Mouse (Mus musculus) midbrain, embryonic 13.5 days (tissue): ENCODE data around the gene Rnf126. TPM values are rescaled to one million over a fixed set of nuclear protein-coding genes. Genes with fewer than 3 reads are reported as not detected.
A peak's percentile ranks its signal among the peaks of the same experiment; 100 is the strongest.

Experiments used
- ATAC-seq: fragments of 200-750 bp; cut with Nextera tagmentation; 2 replicates; pipeline ENCODE4 v1.8.0; 2017; ENCODE audit warnings: mild to moderate bottlenecking, moderate TSS enrichment, moderate library complexity
- H3K27ac ChIP-seq: fragments of 300-500 bp; sonication (generic); 2 replicates; pipeline ENCODE4 v1.5.1; 2015; ENCODE audit warnings: inconsistent platforms, mild to moderate bottlenecking, moderate library complexity
- H3K27me3 ChIP-seq: fragments of 300-500 bp; sonication (generic); 2 replicates; pipeline ENCODE4 v1.6.1; 2015; ENCODE audit warnings: mild to moderate bottlenecking, inconsistent platforms
- H3K36me3 ChIP-seq: fragments of 300-500 bp; sonication (generic); 2 replicates; pipeline ENCODE4 v1.6.1; 2015; ENCODE audit warnings: mild to moderate bottlenecking, inconsistent platforms
- H3K4me1 ChIP-seq: fragments of 300-500 bp; sonication (generic); replicated peaks from 2 replicates; pipeline ENCODE4 v1.6.1; 2015; ENCODE audit warnings: inconsistent platforms
- H3K4me2 ChIP-seq: fragments of 300-500 bp; sonication (generic); replicated peaks from 2 replicates; pipeline ENCODE4 v1.6.1; 2015; ENCODE audit warnings: moderate library complexity, mild to moderate bottlenecking, inconsistent platforms
- H3K4me3 ChIP-seq: fragments of 300-500 bp; sonication (generic); replicated peaks from 2 replicates; pipeline ENCODE4 v1.5.1; 2015; ENCODE audit warnings: mild to moderate bottlenecking, inconsistent platforms
- H3K9ac ChIP-seq: fragments of 300-500 bp; sonication (generic); replicated peaks from 2 replicates; pipeline ENCODE4 v1.6.1; 2015; ENCODE audit warnings: mild to moderate bottlenecking, inconsistent platforms
- H3K9me3 ChIP-seq: fragments of 300-500 bp; sonication (generic); 2 replicates; pipeline ENCODE4 v1.6.1; 2016; ENCODE audit warnings: mild to moderate bottlenecking, inconsistent platforms
- WGBS: fragments of 180-500 bp; shearing (Covaris S2); methylation state at CpG from one replicate; pipeline ENCODE4 v1.1.7; 2015; 5-methylcytosine and 5-hydroxymethylcytosine counted together
- polyA plus RNA-seq: library from polyadenylated mRNA; unstranded; fragments of >200 nt; fragmentation: Nextera tagmentation; extraction: Ambion mirVana; gene quantifications from 2 replicates; pipeline ENCODE4 v1.2.1, GENCODE M21; 2015

Rnf126 gene
- polyA plus RNA-seq, 1 experiment from 2014 or later = 82.3 TPM

- Histone ChIP-seq H3K4me2 (no peak overlapping the region), H3K9me3 (0 out of 2 replicates have a peak, but pooled peaks cover 4% of the 10 kb centered on the region), H3K4me1 (peaks cover 22% of the 10 kb centered on the region), H3K4me3 (no peak overlapping the region), H3K27ac (no peak overlapping the region), H3K9ac (no peak overlapping the region), H3K27me3 (peaks cover 38% of the 10 kb centered on the region), H3K36me3 (no peaks in the 10 kb centered on the region)
- 69% methylated on average over 5 of the region's 5 CpGs for WGBS
- ATAC-seq = no peak
Observed at GRCm38 (mm10) chr10:79774486-79775279, 7.9 kb upstream of the Rnf126 start.

DNA sequence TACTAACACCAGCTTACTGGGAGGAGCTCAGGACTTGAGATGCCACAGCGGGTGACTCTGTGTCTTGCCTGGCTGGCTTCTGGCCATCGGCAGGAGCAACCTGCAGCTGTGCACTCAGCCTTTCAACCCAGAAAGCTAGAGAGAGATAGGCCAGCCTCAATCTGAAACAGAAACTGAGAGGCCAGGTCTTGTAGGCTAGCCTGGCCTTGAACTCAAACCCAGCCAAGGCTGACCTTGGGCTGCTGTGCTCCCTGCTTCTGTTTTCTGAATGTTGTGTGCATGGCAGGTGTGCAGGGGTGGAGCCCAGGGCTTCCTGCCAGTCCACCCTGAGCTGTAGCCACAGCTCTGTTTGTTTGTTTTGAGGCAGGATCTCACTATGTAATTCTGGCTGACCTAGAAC lies 6.5 kb upstream of the Rnf126 start:
- H3K4me2 ChIP-seq = no peak overlapping the region
- whole genome bisulfite sequencing = 92% methylated on average over 2 of the region's 2 CpGs
- H3K4me3 ChIP-seq = no peak overlapping the region
- H3K9ac ChIP-seq = no peak overlapping the region
- H3K27ac ChIP-seq = no peak overlapping the region
- ATAC-seq = no peak
- peaks cover 19% of the 10 kb centered on the region for H3K4me1 ChIP-seq
- H3K36me3 ChIP-seq = no peaks in the 10 kb centered on the region
- 0 out of 2 replicates have a peak, but pooled peaks cover 4% of the 10 kb centered on the region for H3K9me3 ChIP-seq
- peaks cover 24% of the 10 kb centered on the region for H3K27me3 ChIP-seq

- Histone ChIP-seq H3K36me3 (no peaks in the 10 kb centered on the region), H3K4me2 (no peak overlapping the region), H3K27ac (no peak overlapping the region), H3K4me3 (no peak overlapping the region), H3K9ac (no peak overlapping the region), H3K4me1 (peaks cover 20% of the 10 kb centered on the region), H3K27me3 (peaks cover 15% of the 10 kb centered on the region), H3K9me3 (0 out of 2 replicates have a peak, but pooled peaks cover 4% of the 10 kb centered on the region)
- no peak for ATAC-seq
- WGBS = 91% methylated on average over 3 of the region's 3 CpGs
Observed at GRCm38 (mm10) chr10:79772320-79772719, 5.6 kb upstream of the Rnf126 start.

DNA sequence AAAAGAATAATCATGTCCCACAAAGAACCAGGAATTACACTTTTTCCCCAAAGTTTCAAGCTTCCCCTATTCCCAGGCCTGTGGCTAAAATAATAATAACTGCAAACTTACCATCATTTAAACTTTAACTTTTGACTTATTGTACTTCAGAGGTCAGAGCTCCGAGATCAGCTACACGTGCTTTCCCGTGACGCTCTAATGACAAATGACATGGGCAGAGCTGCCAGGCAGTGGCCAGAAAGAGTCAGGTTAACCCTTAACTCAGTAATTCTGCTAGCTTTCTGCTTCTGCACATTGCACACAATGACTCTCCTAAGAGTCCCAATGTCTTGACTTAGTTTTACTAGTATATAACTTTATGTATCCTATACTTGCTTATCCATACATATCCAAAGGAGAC lies 2.6 kb upstream of the Rnf126 start:
- 0 out of 2 replicates have a peak, but pooled peaks cover 2% of the 10 kb centered on the region for H3K9me3 ChIP-seq
- ATAC-seq = no peak
- H3K9ac ChIP-seq = no peak overlapping the region
- WGBS = 67% methylated on average over 4 of the region's 4 CpGs
- peaks cover 34% of the 10 kb centered on the region for H3K4me1 ChIP-seq
- H3K27ac ChIP-seq = no peak overlapping the region
- no peak overlapping the region for H3K4me3 ChIP-seq
- H3K4me2 ChIP-seq = no peak overlapping the region
- no peaks in the 10 kb centered on the region for H3K36me3 ChIP-seq
- no peaks in the 10 kb centered on the region for H3K27me3 ChIP-seq

DNA sequence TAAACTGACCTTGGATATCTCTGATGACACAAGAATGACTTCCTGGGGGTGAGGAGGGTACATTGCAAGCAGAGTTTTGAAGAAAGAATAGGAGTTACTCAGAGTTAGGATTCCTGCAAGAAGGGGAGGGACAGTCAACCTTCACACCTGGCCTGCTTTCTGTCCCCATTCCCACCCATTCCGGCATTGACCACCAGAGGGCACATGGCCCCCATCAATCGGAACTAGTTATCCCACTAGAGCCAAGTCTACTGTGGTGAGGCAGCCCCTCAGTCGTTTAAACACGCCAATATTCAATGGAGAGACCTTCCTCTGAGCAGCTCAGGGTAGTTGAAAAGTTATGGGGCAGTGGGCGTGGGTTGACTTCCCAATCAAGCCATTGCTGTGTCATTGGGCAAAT lies 1.6 kb upstream of the Rnf126 start:
- Histone ChIP-seq H3K4me1 (peaks cover 44% of the 10 kb centered on the region), H3K4me3 (no peak overlapping the region), H3K36me3 (no peaks in the 10 kb centered on the region), H3K9me3 (0 out of 2 replicates have a peak, but pooled peaks cover 2% of the 10 kb centered on the region), H3K9ac (no peak overlapping the region), H3K4me2 (peak overlapping the region; percentile 97), H3K27me3 (no peaks in the 10 kb centered on the region), H3K27ac (no peak overlapping the region)
- WGBS = 0% methylated on average over 5 of the region's 5 CpGs
- ATAC-seq = no peak

GRCm38 (mm10) chr10:79767372-79768244 lies 856 bp upstream of the Rnf126 start:
- H3K4me1 ChIP-seq = peaks cover 44% of the 10 kb centered on the region
- peak overlapping the region; percentile 59 for H3K9ac ChIP-seq
- peak overlapping the region; percentile 98 for H3K4me3 ChIP-seq
- H3K4me2 ChIP-seq = peak overlapping the region; percentile 97
- ATAC-seq = peak; percentile 84
- peak overlapping the region; percentile 93 for H3K27ac ChIP-seq
- H3K36me3 ChIP-seq = peaks cover under 1% of the 10 kb centered on the region; the same call in 1 of the 2 replicates
- H3K27me3 ChIP-seq = no peaks in the 10 kb centered on the region
- H3K9me3 ChIP-seq = 0 out of 2 replicates have a peak, but pooled peaks cover 2% of the 10 kb centered on the region
- 11% methylated on average over 40 of the region's 40 CpGs for WGBS

DNA sequence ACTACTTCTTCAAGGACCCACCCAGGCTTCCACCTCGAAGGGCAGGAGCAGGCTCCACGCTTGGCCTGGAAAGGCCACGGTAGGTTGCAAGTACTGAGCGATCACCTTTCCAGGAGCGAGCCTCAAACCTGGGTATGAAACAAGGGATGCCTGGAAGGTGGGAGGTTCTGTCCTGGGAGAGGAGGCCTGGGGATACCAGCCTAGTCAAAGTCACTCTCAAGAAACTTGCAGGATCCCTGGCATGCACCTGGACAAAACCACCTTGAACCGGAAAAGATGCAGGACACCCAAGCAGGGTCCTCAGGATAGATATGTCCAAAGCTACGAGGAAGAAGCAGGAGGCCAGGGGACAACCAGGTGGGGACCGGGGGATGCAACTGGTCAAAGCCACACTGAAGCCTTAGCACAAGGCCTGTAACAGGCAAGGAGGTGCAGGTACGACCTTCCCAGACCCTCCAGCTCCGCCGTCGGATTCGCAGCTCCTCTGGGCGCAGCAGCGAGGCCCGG lies 698 bp downstream of the Rnf126 start:
- Histone ChIP-seq H3K9me3 (no peaks in the 10 kb centered on the region), H3K9ac (peak overlapping the region; percentile 97), H3K4me2 (peak overlapping the region; percentile 97), H3K4me1 (peaks cover 44% of the 10 kb centered on the region), H3K27me3 (no peaks in the 10 kb centered on the region), H3K4me3 (peak overlapping the region; percentile 98), H3K27ac (peak overlapping the region; percentile 93), H3K36me3 (peaks cover 16% of the 10 kb centered on the region)
- WGBS = 10% methylated on average over 16 of the region's 16 CpGs
- no peak for ATAC-seq

DNA sequence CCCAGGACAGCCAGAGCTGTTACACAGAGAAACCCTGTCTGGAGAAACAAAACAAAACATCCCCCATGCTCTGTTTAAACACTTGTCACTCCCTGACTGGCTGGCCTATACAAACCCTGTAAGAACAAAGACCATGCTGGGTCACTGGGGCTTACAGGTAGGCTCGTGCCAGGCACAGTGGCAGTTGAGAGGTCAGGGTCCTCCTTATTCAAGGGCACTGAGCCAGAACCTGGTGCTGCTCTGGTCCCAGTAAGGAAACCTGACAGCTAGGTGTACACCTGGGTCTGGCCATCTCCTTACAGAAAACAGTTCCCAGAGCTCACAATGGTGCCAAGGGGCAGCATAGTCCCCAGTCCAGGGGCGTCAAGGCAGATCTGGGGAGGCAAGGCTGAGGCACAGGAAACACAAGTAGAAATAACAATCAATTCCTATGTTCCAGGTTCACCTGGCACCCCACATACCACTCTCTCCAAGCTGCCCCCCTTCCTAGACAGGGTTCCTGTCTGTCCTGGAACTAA lies 1.5 kb downstream of the Rnf126 start:
- 60% methylated on average over 2 of the region's 2 CpGs for WGBS

DNA sequence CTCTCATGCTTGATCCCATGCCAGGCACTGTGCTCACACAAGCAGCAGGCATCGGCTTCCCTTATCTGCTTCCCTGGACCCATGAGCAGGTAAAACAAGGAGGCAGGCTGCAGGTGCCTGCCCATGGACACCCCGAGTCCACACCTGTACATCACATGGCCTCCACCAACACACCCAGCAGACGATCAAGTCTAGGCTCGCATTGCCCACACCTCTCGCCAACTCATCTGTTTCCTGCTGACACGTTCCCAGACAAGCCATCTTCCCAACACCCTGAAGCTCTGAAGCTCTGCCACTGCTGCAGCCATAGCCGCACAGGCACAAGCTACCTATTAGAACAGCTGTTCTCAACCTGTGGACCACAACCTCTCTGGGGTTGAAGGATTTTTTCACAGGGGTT lies 2.5 kb downstream of the Rnf126 start:
- no peak overlapping the region for H3K27ac ChIP-seq
- H3K9ac ChIP-seq = peak overlapping the region; percentile 20; the same call in 1 of the 2 replicates
- H3K9me3 ChIP-seq = no peaks in the 10 kb centered on the region
- peaks cover 44% of the 10 kb centered on the region for H3K4me1 ChIP-seq
- ATAC-seq = no peak
- WGBS = 93% methylated on average over 7 of the region's 7 CpGs
- H3K27me3 ChIP-seq = no peaks in the 10 kb centered on the region
- H3K4me3 ChIP-seq = no peak overlapping the region
- peaks cover 32% of the 10 kb centered on the region for H3K36me3 ChIP-seq
- H3K4me2 ChIP-seq = no peak overlapping the region

More for the DNA sequence above, 1.5 kb downstream of the Rnf126 start:
- Histone ChIP-seq H3K9me3 (no peaks in the 10 kb centered on the region), H3K36me3 (peaks cover 24% of the 10 kb centered on the region), H3K27me3 (no peaks in the 10 kb centered on the region), H3K4me3 (peak overlapping the region; percentile 98), H3K4me2 (peak overlapping the region; percentile 97), H3K27ac (no peak overlapping the region), H3K4me1 (peaks cover 44% of the 10 kb centered on the region), H3K9ac (peak overlapping the region; percentile 97)
- no peak for ATAC-seq

- ATAC-seq = no peak
- peaks cover 35% of the 10 kb centered on the region for H3K4me1 ChIP-seq
- H3K9ac ChIP-seq = 0 out of 2 replicates have a peak overlapping the region, but pooled peaks have one; percentile 20
Observed at GRCm38 (mm10) chr10:79762875-79763274, 3.9 kb downstream of the Rnf126 start.

GRCm38 (mm10) chr10:79760603-79761143 lies 6.1 kb downstream of the Rnf126 start:
- H3K36me3 ChIP-seq = peaks cover 67% of the 10 kb centered on the region

More at GRCm38 (mm10) chr10:79762875-79763274, 3.9 kb downstream of the Rnf126 start:
- Histone ChIP-seq H3K9me3 (no peaks in the 10 kb centered on the region), H3K4me2 (no peak overlapping the region), H3K27ac (no peak overlapping the region), H3K4me3 (no peak overlapping the region), H3K27me3 (no peaks in the 10 kb centered on the region), H3K36me3 (peaks cover 46% of the 10 kb centered on the region)
- 92% methylated on average over 3 of the region's 3 CpGs for WGBS

More at GRCm38 (mm10) chr10:79760603-79761143, 6.1 kb downstream of the Rnf126 start:
- Histone ChIP-seq H3K27ac (no peak overlapping the region), H3K9me3 (no peaks in the 10 kb centered on the region), H3K27me3 (0 out of 2 replicates have a peak, but pooled peaks cover under 1% of the 10 kb centered on the region), H3K4me2 (no peak overlapping the region), H3K4me3 (no peak overlapping the region), H3K9ac (no peak overlapping the region), H3K4me1 (peaks cover 25% of the 10 kb centered on the region)
- no peak for ATAC-seq
- 92% methylated on average over 11 of the region's 11 CpGs for WGBS
